ENCODE assay signal across 17 mouse cellular contexts in the genomic region with DNA sequence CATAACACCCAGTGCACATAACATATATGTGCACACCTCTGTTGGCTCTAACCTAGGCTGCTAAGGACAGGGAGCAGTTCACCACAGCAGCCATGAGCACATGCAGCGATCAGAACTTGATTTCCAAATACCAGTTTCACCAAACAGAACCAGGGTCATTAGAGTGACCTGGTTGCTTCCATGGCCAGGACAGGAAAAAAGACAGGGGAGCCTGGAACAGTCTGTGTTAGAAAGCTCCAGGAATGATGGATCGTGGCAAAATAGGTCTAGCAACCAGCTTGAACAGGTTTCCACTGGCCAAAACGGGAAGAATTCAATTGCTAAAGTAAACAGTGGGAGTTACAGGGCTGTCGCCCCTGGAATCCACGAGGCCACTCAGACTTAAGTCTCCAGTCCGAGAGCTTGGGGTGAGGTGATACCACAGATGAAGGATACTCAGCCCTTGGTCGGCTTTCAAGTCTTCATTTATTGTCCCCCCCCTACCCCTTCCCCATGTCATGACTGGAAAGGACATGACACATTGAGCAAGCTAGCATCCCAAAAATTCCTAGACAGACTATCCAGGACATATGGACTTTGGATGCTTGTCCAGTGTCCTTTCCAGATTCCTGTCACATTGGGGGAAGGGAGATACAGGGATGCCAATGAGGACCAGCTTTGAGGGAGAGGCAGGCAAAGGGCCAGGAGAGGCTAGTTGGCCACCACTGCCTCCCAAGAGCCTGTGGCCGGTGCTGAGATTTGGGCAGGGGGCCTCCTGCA. TPM values are rescaled to one million over a fixed set of nuclear protein-coding genes. Genes with fewer than 3 reads are reported as not detected.
DNase-seq lines count a peak whose midpoint lies in the region; ATAC-seq and TF ChIP-seq lines count a peak whose summit lies in the region.
"Had no signal": no experiment of that assay in that cellular context is flagged by ENCODE, and none has a peak within 500 bp of the region (broad histone marks: within the 10 kb centered on the region; RNA-seq: fewer than 3 reads in every experiment).

No protein-coding gene starts in this region.

- 50% methylated on average over 8 of the region's 8 CpGs for WGBS in heart, adult 2 months
- 46% methylated on average over 8 of the region's 8 CpGs for WGBS in kidney, postnatal 0 days
- 64% methylated on average over 8 of the region's 8 CpGs for WGBS in kidney, embryonic 14.5 days
- WGBS in lung, embryonic 16.5 days: 25% methylated on average over 8 of the region's 8 CpGs
- WGBS in neural tube, embryonic 15.5 days: 75% methylated on average over 8 of the region's 8 CpGs

- H3K27ac ChIP-seq in heart, adult 2 months: peak overlapping the region; percentile 76
- H3K27ac ChIP-seq in kidney, postnatal 0 days: peak overlapping the region; percentile 62
- H3K27ac ChIP-seq in kidney, embryonic 14.5 days (ENCODE audit: low read depth, low read length): no peak overlapping the region
- peak overlapping the region; percentile 93 for H3K27ac ChIP-seq in lung, embryonic 16.5 days (ENCODE audit: low read length)
- H3K27ac ChIP-seq in neural tube, embryonic 15.5 days (replicated peaks): no peak overlapping the region
- H3K27ac ChIP-seq: forebrain, embryonic 15.5 days; hindbrain, embryonic 13.5 days; neural tube, embryonic 13.5 days had no signal

- no peak for TF ChIP-seq POLR2A in heart, adult 2 months (IDR thresholded peaks at IDR 0.05; ENCODE audit: insufficient read depth, low read depth, low read length)

- H3K36me3 ChIP-seq in heart, adult 2 months (ENCODE audit: control insufficient read depth, insufficient read depth, low read length): no peaks in the 10 kb centered on the region
- H3K36me3 ChIP-seq in kidney, postnatal 0 days (ENCODE audit: insufficient read depth, low read length): no peaks in the 10 kb centered on the region
- no peaks in the 10 kb centered on the region for H3K36me3 ChIP-seq in kidney, embryonic 14.5 days (ENCODE audit: control insufficient read depth, insufficient read depth, low read length)
- H3K36me3 ChIP-seq in lung, embryonic 16.5 days (ENCODE audit: control insufficient read depth, insufficient read depth, low read length): no peaks in the 10 kb centered on the region
- no peaks in the 10 kb centered on the region for H3K36me3 ChIP-seq in neural tube, embryonic 15.5 days
- H3K36me3 ChIP-seq: forebrain, embryonic 15.5 days; hindbrain, embryonic 13.5 days; neural tube, embryonic 13.5 days had no signal

- no peaks in the 10 kb centered on the region for H3K27me3 ChIP-seq in heart, adult 2 months (ENCODE audit: control insufficient read depth, insufficient read depth, low read length)
- H3K27me3 ChIP-seq in kidney, postnatal 0 days (ENCODE audit: insufficient read depth, low read length): no peaks in the 10 kb centered on the region
- no peaks in the 10 kb centered on the region for H3K27me3 ChIP-seq in kidney, embryonic 14.5 days (ENCODE audit: control insufficient read depth, insufficient read depth, low read length)
- H3K27me3 ChIP-seq in lung, embryonic 16.5 days (ENCODE audit: control insufficient read depth, insufficient read depth, low read depth, low read length): no peaks in the 10 kb centered on the region
- H3K27me3 ChIP-seq in neural tube, embryonic 15.5 days (replicated peaks): no peaks in the 10 kb centered on the region
- H3K27me3 ChIP-seq: CH12.LX; forebrain, embryonic 15.5 days; hindbrain, embryonic 13.5 days; neural tube, embryonic 13.5 days had no signal

- no peaks in the 10 kb centered on the region for H3K9me3 ChIP-seq in kidney, postnatal 0 days (replicated peaks; ENCODE audit: low read length)
- no peaks in the 10 kb centered on the region for H3K9me3 ChIP-seq in kidney, embryonic 14.5 days (ENCODE audit: control insufficient read depth, low read length)
- H3K9me3 ChIP-seq in lung, embryonic 16.5 days (ENCODE audit: control insufficient read depth, low read length): no peaks in the 10 kb centered on the region
- no peaks in the 10 kb centered on the region for H3K9me3 ChIP-seq in neural tube, embryonic 15.5 days (replicated peaks)
- H3K9me3 ChIP-seq: forebrain, embryonic 15.5 days; hindbrain, embryonic 13.5 days had no signal

- no peak; the same call in 1 of the 2 replicates for ATAC-seq in kidney, postnatal 0 days (replicated peaks; ENCODE audit: low FRiP score, low read depth)
- no peak for ATAC-seq in kidney, embryonic 14.5 days (ENCODE audit: low FRiP score, low TSS enrichment)
- peak; percentile 87 for ATAC-seq in lung, embryonic 16.5 days (ENCODE audit: low read depth)
- no peak for ATAC-seq in neural tube, embryonic 15.5 days (ENCODE audit: low FRiP score)
- ATAC-seq: forebrain, embryonic 15.5 days had no signal

- intact Hi-C loops in heart, adult 2 months (cut with DNase I): no loop called here
- intact Hi-C loops in heart, postnatal 10 days (cut with DNase I): loop anchor here (10.0 kb wide), 1 partner anchor 331 kb away; no protein-coding TSS in a partner anchor

- H3K4me3 ChIP-seq in heart, adult 2 months: no peak overlapping the region
- no peak overlapping the region for H3K4me3 ChIP-seq in kidney, postnatal 0 days (replicated peaks; ENCODE audit: low read depth, low read length)
- H3K4me3 ChIP-seq in kidney, embryonic 14.5 days (ENCODE audit: low read length): no peak overlapping the region
- H3K4me3 ChIP-seq in lung, embryonic 16.5 days (ENCODE audit: low read length): no peak overlapping the region
- H3K4me3 ChIP-seq in neural tube, embryonic 15.5 days (replicated peaks): no peak overlapping the region
- H3K4me3 ChIP-seq: forebrain, embryonic 15.5 days; hindbrain, embryonic 13.5 days; megakaryocyte, embryonic 14.5 days; neural tube, embryonic 13.5 days had no signal

- no peak for TF ChIP-seq CTCF in heart, adult 2 months (IDR thresholded peaks at IDR 0.05)
- TF ChIP-seq CTCF in kidney, postnatal 0 days (IDR thresholded peaks at IDR 0.05; ENCODE audit: low read depth): no peak

- DNase-seq in heart, adult 2 months: no peak
- DNase-seq in heart, postnatal 10 days: no peak
- DNase-seq in kidney, postnatal 0 days (ENCODE audit: low spot score): peak; percentile 38
- DNase-seq in lung, postnatal 25 days (ENCODE audit: low spot score): no peak
- DNase-seq: cerebellum, adult 11 months; embryo, embryonic 11 days; midbrain, embryonic 14.5 days; thymus, postnatal 25 days had no signal

- peaks cover 16% of the 10 kb centered on the region for H3K4me1 ChIP-seq in heart, adult 2 months (ENCODE audit: control insufficient read depth, insufficient read depth, low read length)
- H3K4me1 ChIP-seq in kidney, postnatal 0 days (replicated peaks; ENCODE audit: insufficient read depth, low read length): peaks cover 8% of the 10 kb centered on the region; the same call in 1 of the 2 replicates
- H3K4me1 ChIP-seq in kidney, embryonic 14.5 days (ENCODE audit: control insufficient read depth, insufficient read depth, low read length): no peaks in the 10 kb centered on the region
- peaks cover 15% of the 10 kb centered on the region for H3K4me1 ChIP-seq in lung, embryonic 16.5 days (replicated peaks; ENCODE audit: control insufficient read depth, insufficient read depth, low read length)
- no peaks in the 10 kb centered on the region for H3K4me1 ChIP-seq in neural tube, embryonic 15.5 days
- H3K4me1 ChIP-seq: forebrain, embryonic 15.5 days; hindbrain, embryonic 13.5 days; neural tube, embryonic 13.5 days had no signal

- H3K4me2 ChIP-seq in kidney, postnatal 0 days (ENCODE audit: low read length): no peak overlapping the region
- no peak overlapping the region for H3K4me2 ChIP-seq in kidney, embryonic 14.5 days (replicated peaks; ENCODE audit: low read depth, low read length)
- H3K4me2 ChIP-seq in lung, embryonic 16.5 days (ENCODE audit: low read depth, low read length): peak overlapping the region; percentile 22
- no peak overlapping the region for H3K4me2 ChIP-seq in neural tube, embryonic 15.5 days
- H3K4me2 ChIP-seq: forebrain, embryonic 15.5 days; heart, embryonic 11.5 days; hindbrain, embryonic 13.5 days; neural tube, embryonic 13.5 days had no signal

- H3K79me2 ChIP-seq in heart, adult 2 months (replicated peaks; ENCODE audit: control insufficient read depth, insufficient read depth, low read length): no peaks in the 10 kb centered on the region

- no peak for TF ChIP-seq EP300 in heart, adult 2 months (IDR thresholded peaks at IDR 0.05; ENCODE audit: insufficient read depth, low read depth, low read length)

- no peak overlapping the region for H3K9ac ChIP-seq in heart, adult 2 months (ENCODE audit: low read depth, low read length)
- H3K9ac ChIP-seq in kidney, postnatal 0 days (ENCODE audit: low read depth, low read length): peak overlapping the region; percentile 18; the same call in 1 of the 2 replicates
- no peak overlapping the region for H3K9ac ChIP-seq in kidney, embryonic 14.5 days (ENCODE audit: low read depth, low read length)
- H3K9ac ChIP-seq in lung, embryonic 16.5 days (ENCODE audit: low read length): no peak overlapping the region
- no peak overlapping the region for H3K9ac ChIP-seq in neural tube, embryonic 15.5 days (replicated peaks)
- H3K9ac ChIP-seq: forebrain, embryonic 15.5 days; hindbrain, embryonic 13.5 days; neural tube, embryonic 13.5 days had no signal

RNA-seq across cellular contexts. Expression of a gene that starts 23.7 kb away (rescaled TPM):
- 10 to 100 TPM; 61.1 to 62.9 TPM for total RNA-seq in heart, adult 2 months (2021)
- 19.5 and 35.7 TPM in 2 replicates for polyA plus RNA-seq in heart, adult 2 months (2012; rRNA removed)
- total RNA-seq in heart, postnatal 10 days (2021): 100 to 1,000 TPM; 104 to 112 TPM
- polyA plus RNA-seq in kidney, postnatal 0 days (2015; fragmentation: Nextera tagmentation; extraction: Ambion mirVana): 157 and 170 TPM in 2 replicates
- 403 and 460 TPM in 2 replicates for polyA plus RNA-seq in kidney, embryonic 14.5 days (2014; fragmentation: Nextera tagmentation; extraction: Ambion mirVana)
- polyA plus RNA-seq in lung, embryonic 16.5 days (2015; fragmentation: Nextera tagmentation; extraction: Ambion mirVana): 437 and 492 TPM in 2 replicates
- polyA plus RNA-seq in neural tube, embryonic 15.5 days (2015; fragmentation: Nextera tagmentation; extraction: Ambion mirVana): 120 and 190 TPM in 2 replicates

RNA-seq across cellular contexts. Expression of a gene that starts 49.9 kb away (rescaled TPM):
- 1 to 10 TPM; 1.9 to 3.0 TPM for total RNA-seq in heart, adult 2 months (2021)
- 1.9 and 2.7 TPM in 2 replicates for polyA plus RNA-seq in heart, adult 2 months (2012; rRNA removed)
- total RNA-seq in heart, postnatal 10 days (2021): 1 to 10 TPM; 3.2 to 3.8 TPM
- polyA plus RNA-seq in kidney, postnatal 0 days (2015; fragmentation: Nextera tagmentation; extraction: Ambion mirVana): 4.2 and 5.1 TPM in 2 replicates
- 3.1 and 3.4 TPM in 2 replicates for polyA plus RNA-seq in kidney, embryonic 14.5 days (2014; fragmentation: Nextera tagmentation; extraction: Ambion mirVana)
- polyA plus RNA-seq in lung, embryonic 16.5 days (2015; fragmentation: Nextera tagmentation; extraction: Ambion mirVana): 4.4 and 5.1 TPM in 2 replicates
- 6.6 and 7.6 TPM in 2 replicates for polyA plus RNA-seq in neural tube, embryonic 15.5 days (2015; fragmentation: Nextera tagmentation; extraction: Ambion mirVana)

RNA-seq across cellular contexts. Expression of a gene that starts 55.1 kb away (rescaled TPM):
- 10 to 100 TPM; 39.9 to 41.0 TPM for total RNA-seq in heart, adult 2 months (2021)
- 9.5 and 14.9 TPM in 2 replicates for polyA plus RNA-seq in heart, adult 2 months (2012; rRNA removed)
- total RNA-seq in heart, postnatal 10 days (2021): 10 to 100 TPM; 38.8 to 46.9 TPM
- polyA plus RNA-seq in kidney, postnatal 0 days (2015; fragmentation: Nextera tagmentation; extraction: Ambion mirVana): 11.2 and 12.3 TPM in 2 replicates
- polyA plus RNA-seq in kidney, embryonic 14.5 days (2014; fragmentation: Nextera tagmentation; extraction: Ambion mirVana): 17.4 and 19.1 TPM in 2 replicates
- 16.4 and 17.6 TPM in 2 replicates for polyA plus RNA-seq in lung, embryonic 16.5 days (2015; fragmentation: Nextera tagmentation; extraction: Ambion mirVana)
- polyA plus RNA-seq in neural tube, embryonic 15.5 days (2015; fragmentation: Nextera tagmentation; extraction: Ambion mirVana): 11.4 and 12.1 TPM in 2 replicates

Comparison
In these comparisons a context has a peak if more than half of its experiments do, and no peak if none do; other contexts are left out.
1. H3K27ac ChIP-seq: peak in heart, adult 2 months (single experiment), kidney, postnatal 0 days (single experiment) and lung, embryonic 16.5 days (single experiment); none in kidney, embryonic 14.5 days (single experiment) and neural tube, embryonic 15.5 days (single experiment).